ENCODE assay signal across 18 mouse cellular contexts in the genomic region with DNA sequence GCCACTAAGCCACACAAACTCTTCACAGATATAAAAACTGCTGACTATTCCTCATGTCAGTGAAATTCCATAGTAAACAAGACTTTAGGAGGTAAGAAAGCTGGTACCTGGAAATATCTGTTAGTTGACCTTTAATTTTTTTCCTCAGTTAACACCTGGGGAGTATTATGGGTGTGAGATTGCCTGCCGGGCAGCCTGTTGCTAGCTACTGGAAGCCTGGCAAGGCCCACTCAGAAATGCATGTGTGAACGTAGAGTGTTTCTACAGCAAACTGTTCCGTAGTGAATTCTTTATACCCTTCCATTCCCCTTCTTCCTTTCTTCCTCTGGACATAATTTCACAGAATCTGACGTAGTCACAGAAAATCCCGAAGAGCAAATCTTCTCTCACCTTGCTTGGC. TPM values are rescaled to one million over a fixed set of nuclear protein-coding genes. Genes with fewer than 3 reads are reported as not detected.
"Had no signal": no experiment of that assay in that cellular context is flagged by ENCODE, and none has a peak within 500 bp of the region (broad histone marks: within the 10 kb centered on the region; RNA-seq: fewer than 3 reads in every experiment).

No protein-coding gene starts in this region.

- H3K27me3 ChIP-seq: midbrain, embryonic 12.5 days; neural tube, embryonic 13.5 days; neural tube, embryonic 15.5 days had no signal

- H3K4me3 ChIP-seq: midbrain, embryonic 10.5 days; midbrain, embryonic 12.5 days; myocyte; neural tube, embryonic 13.5 days; neural tube, embryonic 15.5 days had no signal

- H3K4me1 ChIP-seq: midbrain, embryonic 10.5 days; midbrain, embryonic 12.5 days; neural tube, embryonic 13.5 days; neural tube, embryonic 15.5 days had no signal

- H3K27ac ChIP-seq: midbrain, embryonic 10.5 days; midbrain, embryonic 12.5 days; neural tube, embryonic 13.5 days; neural tube, embryonic 15.5 days had no signal

- ATAC-seq: midbrain, embryonic 16.5 days had no signal

- DNase-seq: lung, adult 18-20 months; lung, embryonic 14.5 days; lung, postnatal 10 days; lung, postnatal 4 days; midbrain, embryonic 14.5 days; right cerebral cortex, postnatal 14 days; spleen, adult 18-20 months; thymus, adult 18-20 months; thymus, postnatal 14 days; thymus, postnatal 36 days had no signal

RNA-seq across cellular contexts. Expression of gene Gabrg2, which starts 55.2 kb away (rescaled TPM):
- polyA plus RNA-seq: small intestine, adult 2 months; thymus, postnatal 0 days had no signal
